Mouse (Mus musculus): ENCODE measurements at regions not wholly inside any gene's neighbourhood (a gene's known extent, or its start where the extent isn't known, plus 50 kb on each side); places are given as distances from the start of the nearest gene placed in this dataset.

DNA sequence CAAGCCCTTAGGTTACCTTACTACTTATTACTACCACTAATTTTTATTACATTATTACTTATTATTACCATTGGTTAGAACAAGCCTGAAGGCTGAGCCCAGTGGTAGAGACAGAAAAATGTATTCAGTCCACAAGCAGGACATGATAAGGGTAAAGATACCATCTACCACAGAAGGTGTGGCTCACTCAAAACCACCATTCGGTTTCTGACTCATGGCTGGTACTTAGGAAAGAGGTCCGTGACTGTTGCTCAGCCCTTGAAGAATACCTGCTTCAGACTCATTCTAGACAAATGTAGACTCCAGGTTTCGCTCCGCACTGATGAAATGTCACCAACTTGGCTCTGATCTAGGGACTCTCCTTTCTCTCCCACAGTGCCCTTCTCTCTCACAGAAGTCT is 56.1 kb upstream of the Emx2 start:
- peak overlapping the region; percentile 97 for H3K27ac ChIP-seq (ENCODE audit: control insufficient read depth, low read depth, low read length)
- peaks cover 28 to 75% of the 10 kb centered on the region in 2 experiments for H3K4me1 ChIP-seq (ENCODE audit: control insufficient read depth in 1 of 2, insufficient read depth in 2 of 2, low read length in 2 of 2)
- peaks cover 13% of the 10 kb centered on the region; the same call in 1 of the 2 replicates for H3K79me2 ChIP-seq (ENCODE audit: control insufficient read depth, insufficient read depth, low read length, poor library complexity)
- peak overlapping the region; percentile 62 for H3K9ac ChIP-seq (ENCODE audit: control insufficient read depth, low read depth, low read length, poor library complexity, severe bottlenecking)
- H3K9me3 ChIP-seq (replicated peaks; ENCODE audit: insufficient read depth, low read length), result no peaks in the 10 kb centered on the region
- H3K36me3 ChIP-seq (ENCODE audit: control insufficient read depth in 1 of 2, insufficient read depth in 2 of 2, low read length in 2 of 2), result peaks cover 0 to 55% of the 10 kb centered on the region in 2 experiments; a peak in 2 of 4 replicates
- no peak for TF ChIP-seq E2F4 (IDR thresholded peaks at IDR 0.05; ENCODE audit: borderline replicate concordance, low read depth, low read length)
- peak; percentile 97 for TF ChIP-seq GATA1 (IDR thresholded peaks at IDR 0.05; ENCODE audit: low read depth, low read length)
- TF ChIP-seq ZKSCAN1 (IDR thresholded peaks at IDR 0.05; ENCODE audit: low read depth, low read length), result no peak
- peak in 1 of 2 experiments; percentile 62; a peak in 3 of 4 replicates for TF ChIP-seq POLR2A (IDR thresholded peaks at IDR 0.05; ENCODE audit: control insufficient read depth in 1 of 2, insufficient read depth in 1 of 2, low read depth in 1 of 2, low read length in 2 of 2, poor library complexity in 1 of 2)
- TF ChIP-seq NRF1 (IDR thresholded peaks at IDR 0.05; ENCODE audit: insufficient read depth, low read depth, low read length, poor library complexity, severe bottlenecking), result no peak
- peak; percentile 80; the same call in 1 of the 2 replicates for TF ChIP-seq MYC (IDR thresholded peaks at IDR 0.05; ENCODE audit: low read depth, low read length)
- no peak for TF ChIP-seq ZMIZ1 (IDR thresholded peaks at IDR 0.05; ENCODE audit: low read depth, low read length)
- TF ChIP-seq TCF12 (IDR thresholded peaks at IDR 0.05; ENCODE audit: low read depth, low read length), result peak; percentile 74
- peak; percentile 89 for TF ChIP-seq ETS1 (IDR thresholded peaks at IDR 0.05; ENCODE audit: low read depth, low read length)
- TF ChIP-seq CHD1 (IDR thresholded peaks at IDR 0.05; ENCODE audit: low read depth, low read length), result no peak
- TF ChIP-seq MYB (IDR thresholded peaks at IDR 0.05; ENCODE audit: low read depth, low read length), result peak; percentile 81
- TF ChIP-seq JUND (IDR thresholded peaks at IDR 0.05; ENCODE audit: low read depth, low read length), result peak; percentile 80
- TF ChIP-seq POLR2AphosphoS2 (IDR thresholded peaks at IDR 0.05; ENCODE audit: low read length), result 0 out of 2 replicates have a peak, but pooled peaks have one; percentile 23
- TF ChIP-seq ELF1 (IDR thresholded peaks at IDR 0.05; ENCODE audit: low read depth, low read length), result 0 out of 2 replicates have a peak, but pooled peaks have one; percentile 5
- peak; percentile 38; the same call in 1 of the 2 replicates for TF ChIP-seq KAT2A (conservative IDR thresholded peaks at IDR 0.05; ENCODE audit: low read depth, low read length)
- no peak for TF ChIP-seq POLR2AphosphoS5 (IDR thresholded peaks at IDR 0.05; ENCODE audit: borderline replicate concordance, low read depth, low read length)
- no peak for TF ChIP-seq SMC3 (IDR thresholded peaks at IDR 0.05; ENCODE audit: low read depth, low read length)
- TF ChIP-seq SIN3A (IDR thresholded peaks at IDR 0.05; ENCODE audit: low read length), result peak; percentile 81
- no peak for TF ChIP-seq MXI1 (IDR thresholded peaks at IDR 0.05; ENCODE audit: low read depth, low read length)
- peak; percentile 74 for TF ChIP-seq TBP (IDR thresholded peaks at IDR 0.05; ENCODE audit: low read depth, low read length)
- peak; percentile 61; the same call in 1 of the 2 replicates for TF ChIP-seq BHLHE40 (IDR thresholded peaks at IDR 0.05; ENCODE audit: borderline replicate concordance, low read depth, low read length)
- peak; percentile 76 for TF ChIP-seq RCOR1 (IDR thresholded peaks at IDR 0.05; ENCODE audit: low read depth, low read length)
- peak; percentile 46; the same call in 1 of the 2 replicates for TF ChIP-seq MAX (IDR thresholded peaks at IDR 0.05; ENCODE audit: low read length)
- peak; percentile 7; the same call in 1 of the 2 replicates for TF ChIP-seq ZC3H11A (IDR thresholded peaks at IDR 0.05; ENCODE audit: low read depth, low read length)
- TF ChIP-seq EP300 (IDR thresholded peaks at IDR 0.05; ENCODE audit: low read depth in 1 of 2, low read length in 2 of 2), result peak; percentile 93 to 95
- H3K27me3 ChIP-seq (ENCODE audit: control insufficient read depth in 1 of 2, insufficient read depth in 2 of 2, low read length in 2 of 2), result no peaks in the 10 kb centered on the region
- peak; percentile 87 for DNase-seq (ENCODE audit: low read depth, low spot score)
- H3K4me3 ChIP-seq (ENCODE audit: control insufficient read depth in 1 of 2, insufficient read depth in 1 of 2, low read depth in 2 of 2, low read length in 2 of 2), result peak overlapping the region; percentile 32 to 34
